Mouse (Mus musculus) megakaryocyte, embryonic 14.5 days (primary cell): ENCODE results near the gene Galntl6. TPM values are rescaled to one million over a fixed set of nuclear protein-coding genes. Genes with fewer than 3 reads are reported as not detected.

Experiments
- H3K27me3 ChIP-seq: replicated peaks from 2 replicates; pipeline ENCODE3; 2012; ENCODE audit warnings: inconsistent platforms
- H3K36me3 ChIP-seq: replicated peaks from 2 replicates; pipeline ENCODE3; 2012; ENCODE audit warnings: low read length, inconsistent platforms, mixed read lengths
- H3K4me1 ChIP-seq: 2 replicates; pipeline ENCODE4 v1.6.1; 2012; ENCODE audit warnings: inconsistent platforms
- H3K4me3 ChIP-seq: replicated peaks from 2 replicates; pipeline ENCODE3; 2012; ENCODE audit warnings: moderate library complexity, mild to moderate bottlenecking, inconsistent platforms
- H3K9me3 ChIP-seq: 2 replicates; pipeline ENCODE4 v1.6.1; 2012; ENCODE audit warnings: inconsistent platforms
- FLI1 ChIP-seq: IDR thresholded peaks from 2 replicates; pipeline ENCODE4 v1.6.1; 2012; ENCODE audit warnings: low read length, inconsistent platforms, mixed read lengths
- GATA1 ChIP-seq: IDR thresholded peaks from 3 replicates; pipeline ENCODE4 v1.6.1; 2012; ENCODE audit warnings: mixed read lengths, low read length, inconsistent platforms, borderline replicate concordance
- polyA plus RNA-seq: library from polyadenylated mRNA; stranded (reverse); fragments of >175 nt; gene quantifications from 2 replicates; pipeline ENCODE4 v1.2.3, GENCODE M21; 2012; ENCODE audit warnings: low replicate concordance; ENCODE audit not compliant: insufficient read depth

The Galntl6 gene
- polyA plus RNA-seq, 1 experiment: not detected

DNA sequence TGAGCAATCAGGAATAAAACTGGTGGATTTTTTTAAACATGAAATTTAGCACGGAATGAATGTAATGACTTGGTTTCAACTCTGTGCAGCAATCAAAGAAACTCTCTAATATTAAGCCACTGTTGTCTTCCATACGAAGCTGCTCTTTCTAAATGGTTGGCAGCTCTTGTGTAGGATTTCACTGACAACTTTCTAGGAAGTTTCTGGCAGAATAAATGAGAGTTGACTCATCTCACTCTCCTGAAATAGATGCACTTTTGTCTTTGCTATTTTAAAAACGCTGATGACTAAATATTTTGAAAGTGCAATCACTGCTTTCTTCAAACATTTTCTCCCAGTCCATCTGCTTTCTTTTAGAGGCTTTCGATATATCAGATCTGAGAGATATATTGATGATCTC is 256.8 kb downstream of the Galntl6 start:
- TF ChIP-seq GATA1: no peak
- TF ChIP-seq FLI1: no peak
- no peak overlapping the region for H3K4me3 ChIP-seq
- H3K4me1 ChIP-seq: no peaks in the 10 kb centered on the region
- H3K27me3 ChIP-seq: no peaks in the 10 kb centered on the region
- no peaks in the 10 kb centered on the region for H3K9me3 ChIP-seq
- no peaks in the 10 kb centered on the region for H3K36me3 ChIP-seq

- H3K9me3 ChIP-seq: no peaks in the 10 kb centered on the region
- no peak overlapping the region for H3K4me3 ChIP-seq
- H3K36me3 ChIP-seq: no peaks in the 10 kb centered on the region
- H3K4me1 ChIP-seq: no peaks in the 10 kb centered on the region
- TF ChIP-seq FLI1 (no peak), GATA1 (no peak)
- H3K27me3 ChIP-seq: no peaks in the 10 kb centered on the region
Observed at GRCm38 (mm10) chr8:58606451-58606850, 306.0 kb downstream of the Galntl6 start.

DNA sequence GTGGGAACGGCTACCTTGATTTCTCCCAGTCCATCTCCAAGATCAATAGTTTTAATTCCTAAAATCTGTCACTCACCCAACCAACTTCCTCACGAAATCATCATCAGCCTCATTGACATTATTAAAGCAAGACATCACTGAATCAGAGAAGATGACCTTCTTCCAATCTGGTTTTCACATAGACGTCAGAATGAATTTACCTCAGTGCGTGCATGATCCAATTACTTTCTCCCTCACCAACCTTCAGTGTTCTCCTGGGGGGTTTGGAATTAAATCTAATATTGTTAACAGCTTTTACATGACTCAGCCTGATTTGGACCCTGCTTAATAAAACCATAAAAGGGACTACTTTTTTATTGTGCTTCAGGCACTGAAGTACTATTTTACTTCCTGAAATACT is 307.7 kb downstream of the Galntl6 start:
- Histone ChIP-seq H3K27me3 (no peaks in the 10 kb centered on the region), H3K4me1 (no peaks in the 10 kb centered on the region), H3K4me3 (no peak overlapping the region), H3K9me3 (no peaks in the 10 kb centered on the region), H3K36me3 (no peaks in the 10 kb centered on the region)
- TF ChIP-seq FLI1 (no peak), GATA1 (no peak)

DNA sequence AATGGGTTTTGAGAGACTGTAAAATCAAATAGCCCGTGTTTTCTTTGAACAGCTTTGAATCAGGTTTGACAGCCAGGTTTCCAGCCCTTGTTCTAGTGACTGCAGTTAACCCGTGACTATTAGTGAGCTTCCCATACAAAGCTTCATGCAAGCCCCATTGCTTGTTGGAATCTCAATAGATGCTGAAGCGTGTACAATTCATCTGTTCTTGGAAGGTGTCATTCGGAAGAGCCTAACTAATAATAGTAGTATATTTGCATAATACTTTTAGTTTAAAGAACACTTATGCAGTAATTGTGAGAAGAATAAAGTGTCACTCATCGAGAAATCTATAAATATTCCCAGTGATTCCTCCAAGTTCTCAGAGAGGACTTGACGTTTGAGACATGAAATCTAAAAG is 314.6 kb downstream of the Galntl6 start:
- Histone ChIP-seq H3K36me3 (no peaks in the 10 kb centered on the region), H3K4me1 (no peaks in the 10 kb centered on the region), H3K9me3 (no peaks in the 10 kb centered on the region; the same call in 1 of the 2 replicates), H3K4me3 (no peak overlapping the region), H3K27me3 (no peaks in the 10 kb centered on the region)
- TF ChIP-seq FLI1 (no peak), GATA1 (no peak)

DNA sequence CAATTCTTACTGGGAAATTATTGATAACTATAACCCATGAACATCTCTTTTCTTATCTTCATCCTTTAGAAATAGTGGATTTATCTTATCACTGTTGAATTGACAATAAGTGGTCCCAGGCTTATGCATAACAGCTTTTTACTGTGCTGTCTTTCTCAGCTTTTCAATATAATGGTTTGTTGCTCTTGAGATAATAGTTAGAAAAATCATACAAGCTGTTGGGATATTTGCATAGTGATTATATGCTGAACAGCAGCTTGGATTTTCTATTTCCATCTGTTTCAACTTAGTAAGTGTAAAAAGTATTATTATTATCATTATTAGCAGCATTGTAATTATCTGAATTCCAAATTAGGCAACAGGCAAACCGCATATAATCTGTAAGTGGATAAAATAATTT is 337.1 kb downstream of the Galntl6 start:
- Histone ChIP-seq H3K4me1 (no peaks in the 10 kb centered on the region), H3K4me3 (no peak overlapping the region), H3K9me3 (no peaks in the 10 kb centered on the region), H3K36me3 (no peaks in the 10 kb centered on the region), H3K27me3 (no peaks in the 10 kb centered on the region)
- no peak for TF ChIP-seq FLI1
- TF ChIP-seq GATA1: no peak

- H3K9me3 ChIP-seq: no peaks in the 10 kb centered on the region
- no peaks in the 10 kb centered on the region for H3K27me3 ChIP-seq
- H3K4me3 ChIP-seq: no peak overlapping the region
- TF ChIP-seq FLI1 (no peak), GATA1 (no peak)
- H3K36me3 ChIP-seq: no peaks in the 10 kb centered on the region
- H3K4me1 ChIP-seq: no peaks in the 10 kb centered on the region
Observed at GRCm38 (mm10) chr8:58568086-58568485, 344.4 kb downstream of the Galntl6 start.

- no peak for TF ChIP-seq FLI1
- TF ChIP-seq GATA1: no peak
- Histone ChIP-seq H3K9me3 (no peaks in the 10 kb centered on the region), H3K4me3 (no peak overlapping the region), H3K4me1 (no peaks in the 10 kb centered on the region), H3K36me3 (no peaks in the 10 kb centered on the region), H3K27me3 (no peaks in the 10 kb centered on the region)
Observed at GRCm38 (mm10) chr8:58566115-58566514, 346.3 kb downstream of the Galntl6 start.

GRCm38 (mm10) chr8:58535781-58536180 is 376.7 kb downstream of the Galntl6 start:
- Histone ChIP-seq H3K4me1 (no peaks in the 10 kb centered on the region), H3K9me3 (no peaks in the 10 kb centered on the region), H3K4me3 (no peak overlapping the region), H3K27me3 (no peaks in the 10 kb centered on the region), H3K36me3 (no peaks in the 10 kb centered on the region)
- no peak for TF ChIP-seq GATA1
- no peak for TF ChIP-seq FLI1

DNA sequence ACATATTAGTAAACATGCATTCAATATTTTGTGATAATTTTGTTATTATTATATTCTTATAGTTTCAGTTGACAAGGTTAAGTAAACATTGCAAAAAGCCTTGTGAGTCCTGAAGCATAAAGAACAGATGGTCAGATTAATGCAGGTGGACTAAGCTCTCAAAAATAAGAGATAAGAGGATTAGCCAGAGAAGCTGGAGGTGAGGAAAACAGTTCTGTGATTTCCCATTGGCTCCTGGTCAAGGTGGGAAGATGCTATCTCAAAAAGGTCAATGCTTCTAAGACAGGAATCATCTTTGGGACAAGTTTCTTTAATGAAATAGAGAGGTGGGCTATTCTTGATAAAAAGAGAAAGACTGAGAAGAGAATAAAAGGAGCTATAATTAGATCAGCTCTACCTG is 377.8 kb downstream of the Galntl6 start:
- Histone ChIP-seq H3K36me3 (no peaks in the 10 kb centered on the region), H3K27me3 (no peaks in the 10 kb centered on the region), H3K4me1 (no peaks in the 10 kb centered on the region)

DNA sequence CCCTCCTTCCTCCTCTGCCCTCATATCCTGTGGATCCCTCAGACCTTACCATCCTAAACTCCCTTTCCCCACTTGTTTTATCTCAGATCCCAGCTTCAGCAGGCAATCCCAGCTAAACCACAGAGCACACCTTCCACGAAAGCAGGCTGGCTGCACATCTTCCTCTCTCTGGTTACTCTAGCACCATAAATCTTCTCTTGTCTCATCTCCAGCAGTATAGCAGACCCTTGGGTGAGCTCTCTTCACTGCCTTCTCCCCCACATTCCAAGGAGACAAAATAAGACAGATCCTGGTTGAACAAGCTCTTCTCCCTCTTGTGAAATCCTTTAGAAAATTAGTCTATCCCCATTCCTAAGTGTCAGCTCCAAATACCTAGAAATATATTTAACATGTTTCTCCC is 389.0 kb downstream of the Galntl6 start:
- H3K36me3 ChIP-seq: no peaks in the 10 kb centered on the region
- H3K27me3 ChIP-seq: no peaks in the 10 kb centered on the region
- no peak for TF ChIP-seq GATA1
- no peak for TF ChIP-seq FLI1

More for the DNA sequence above, 377.8 kb downstream of the Galntl6 start:
- no peaks in the 10 kb centered on the region for H3K9me3 ChIP-seq
- no peak for TF ChIP-seq FLI1
- no peak for TF ChIP-seq GATA1
- H3K4me3 ChIP-seq: no peak overlapping the region

DNA sequence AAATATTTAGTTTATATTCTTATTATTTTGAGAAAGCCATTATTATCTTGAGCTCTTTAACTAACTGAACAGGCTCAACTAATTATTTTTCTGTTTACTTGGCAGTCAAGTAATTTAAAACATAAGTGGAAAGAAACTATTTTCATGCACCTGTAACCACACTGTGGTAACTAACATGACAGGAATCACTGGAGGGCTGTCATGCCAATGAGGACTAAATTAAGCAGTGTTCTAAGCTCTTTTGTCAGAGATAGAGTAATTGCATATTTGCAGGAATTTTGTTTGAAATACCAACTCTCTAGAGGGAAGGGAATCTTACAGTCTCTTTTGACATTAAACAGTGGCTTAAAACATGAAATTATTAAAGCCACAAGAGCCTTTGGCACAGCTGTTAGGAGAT is 390.5 kb downstream of the Galntl6 start:
- Histone ChIP-seq H3K4me1 (no peaks in the 10 kb centered on the region), H3K36me3 (no peaks in the 10 kb centered on the region), H3K27me3 (no peaks in the 10 kb centered on the region), H3K4me3 (no peak overlapping the region), H3K9me3 (no peaks in the 10 kb centered on the region)
- TF ChIP-seq GATA1: no peak
- no peak for TF ChIP-seq FLI1

More for the DNA sequence above, 389.0 kb downstream of the Galntl6 start:
- H3K4me3 ChIP-seq: no peak overlapping the region
- no peaks in the 10 kb centered on the region for H3K4me1 ChIP-seq
- H3K9me3 ChIP-seq: no peaks in the 10 kb centered on the region

DNA sequence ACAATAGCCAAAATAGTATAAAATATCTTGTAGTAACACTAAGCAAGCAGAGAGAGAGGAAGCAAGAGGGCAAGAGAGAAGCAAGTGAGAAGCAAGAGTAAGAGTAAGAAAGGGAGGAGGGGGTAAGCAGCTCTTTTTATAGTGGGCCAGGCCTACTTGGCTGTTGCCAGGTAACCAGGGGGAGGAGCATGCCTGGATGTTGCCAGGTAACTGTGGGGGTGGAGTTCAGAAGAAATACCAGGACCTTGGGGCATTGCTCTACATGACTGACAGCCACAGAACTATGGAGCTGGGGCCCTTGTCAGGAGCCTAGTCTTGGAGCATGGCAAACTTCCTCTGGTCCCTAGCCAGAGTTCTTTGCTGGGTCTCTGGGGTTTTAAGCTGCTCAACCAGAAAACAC is 401.9 kb downstream of the Galntl6 start:
- Histone ChIP-seq H3K27me3 (no peaks in the 10 kb centered on the region), H3K9me3 (no peaks in the 10 kb centered on the region), H3K4me3 (no peak overlapping the region), H3K4me1 (no peaks in the 10 kb centered on the region), H3K36me3 (no peaks in the 10 kb centered on the region)
- TF ChIP-seq FLI1 (no peak), GATA1 (no peak)
